Mouse (Mus musculus): ENCODE results near the gene Lpin3.

- TF ChIP-seq POLR2A (IDR thresholded peaks at IDR 0.05; ENCODE audit: low read depth, low read length) (no peak), CTCF (IDR thresholded peaks at IDR 0.05; ENCODE audit: extremely low read depth, insufficient read depth, insufficient read length, insufficient replicate concordance) (no peak)
Observed at GRCm38 (mm10) chr2:160953131-160953873, 72.8 kb downstream of the Lpin3 start.

Measured in spleen, adult 2 months (tissue).